Mouse (Mus musculus) lung, embryonic 15.5 days (tissue): ENCODE results near the gene Adcy6. TPM values are rescaled to one million over a fixed set of nuclear protein-coding genes. Genes with fewer than 3 reads are reported as not detected.
"Not testable (repeated sequence)": the region's sequence is repeated elsewhere in the genome, so short reads cannot be mapped to it uniquely, and the experiment has no call there.

Source experiments
- ATAC-seq: fragments of 200-750 bp; cut with Nextera tagmentation; 2 replicates; pipeline ENCODE4 v1.8.0; 2017; ENCODE audit warnings: moderate number of reproducible peaks, borderline replicate concordance; ENCODE audit not compliant: low FRiP score, low TSS enrichment; ENCODE audit errors: extremely low read depth
- H3K27ac ChIP-seq: fragments of 300-500 bp; sonication (generic); 2 replicates; pipeline ENCODE4 v1.5.1; 2015; ENCODE audit warnings: moderate library complexity, mild to moderate bottlenecking, inconsistent platforms
- H3K27me3 ChIP-seq: fragments of 300-500 bp; sonication (generic); 2 replicates; pipeline ENCODE4 v1.6.1; 2015; ENCODE audit warnings: inconsistent platforms
- H3K36me3 ChIP-seq: fragments of 300-500 bp; sonication (generic); 2 replicates; pipeline ENCODE4 v1.6.1; 2015; ENCODE audit warnings: inconsistent platforms
- H3K4me1 ChIP-seq: fragments of 300-500 bp; sonication (generic); 2 replicates; pipeline ENCODE4 v1.6.1; 2015; ENCODE audit warnings: inconsistent platforms
- H3K4me2 ChIP-seq: fragments of 300-500 bp; sonication (generic); 2 replicates; pipeline ENCODE4 v1.6.1; 2015; ENCODE audit warnings: inconsistent platforms, mild to moderate bottlenecking, moderate library complexity
- H3K4me3 ChIP-seq: fragments of 300-500 bp; sonication (generic); 2 replicates; pipeline ENCODE4 v1.5.1; 2015; ENCODE audit warnings: mild to moderate bottlenecking, inconsistent platforms
- H3K9ac ChIP-seq: fragments of 300-500 bp; sonication (generic); 2 replicates; pipeline ENCODE4 v1.6.1; 2015; ENCODE audit warnings: inconsistent platforms
- H3K9me3 ChIP-seq: fragments of 300-500 bp; sonication (generic); 2 replicates; pipeline ENCODE4 v1.6.1; 2016; ENCODE audit warnings: inconsistent platforms
- WGBS: fragments of 180-500 bp; shearing (Covaris S2); methylation state at CpG from one replicate; pipeline ENCODE4 v1.1.7; 2015; 5-methylcytosine and 5-hydroxymethylcytosine counted together
- polyA plus RNA-seq: library from polyadenylated mRNA; unstranded; fragments of >200 nt; fragmentation: Nextera tagmentation; extraction: Ambion mirVana; gene quantifications from 2 replicates; pipeline ENCODE4 v1.2.1, GENCODE M21; 2015

Adcy6 gene
- polyA plus RNA-seq, 1 experiment from 2014 or later, result 23.2 TPM

DNA sequence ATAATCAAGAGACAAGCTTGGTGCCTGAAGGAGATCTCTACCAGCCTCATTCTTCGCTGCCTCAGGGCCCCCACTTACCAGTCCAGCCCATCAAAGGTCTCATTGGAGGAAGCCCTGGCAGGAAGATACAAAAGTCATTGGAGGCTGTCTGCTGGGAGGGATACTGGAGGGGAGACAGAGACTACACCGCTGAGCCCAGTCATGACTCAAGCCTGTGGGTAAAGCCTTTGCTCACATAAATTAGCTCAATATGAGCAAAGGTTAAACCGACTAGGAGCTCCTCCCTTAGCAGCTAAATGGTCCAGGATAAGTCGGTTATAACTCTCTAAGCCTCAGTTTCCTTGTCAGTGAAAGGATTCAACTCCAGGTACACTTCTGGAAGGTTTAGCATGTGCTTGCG, 14.8 kb downstream of the Adcy6 start:
- Histone ChIP-seq H3K36me3 (peaks cover 91% of the 10 kb centered on the region), H3K4me1 (no peaks in the 10 kb centered on the region), H3K27ac (no peak overlapping the region), H3K4me2 (no peak overlapping the region), H3K9me3 (no peaks in the 10 kb centered on the region), H3K9ac (no peak overlapping the region), H3K4me3 (no peak overlapping the region), H3K27me3 (no peaks in the 10 kb centered on the region)
- no peak for ATAC-seq
- WGBS, result 86% methylated on average over 5 of the region's 5 CpGs

DNA sequence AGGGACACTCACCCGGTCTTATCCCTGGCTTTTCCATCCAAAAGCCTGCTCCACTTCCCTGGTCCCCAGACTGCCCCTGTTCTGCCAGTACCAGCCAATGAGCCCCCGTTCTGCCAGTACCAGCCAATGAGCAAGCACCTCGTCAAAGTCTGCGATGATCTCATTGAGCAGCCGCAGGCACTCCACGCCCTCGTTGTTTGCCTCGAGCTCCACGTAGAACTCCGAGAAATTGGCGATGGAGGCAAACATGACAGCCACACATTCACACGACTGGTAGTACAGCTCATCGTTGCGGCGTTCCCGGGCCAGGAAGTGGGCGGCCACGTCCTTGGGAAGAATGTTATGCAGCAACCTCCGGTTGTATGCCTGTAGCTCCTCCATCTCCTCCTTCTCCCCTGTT, 15.7 kb downstream of the Adcy6 start:
- H3K27me3 ChIP-seq, result no peaks in the 10 kb centered on the region
- no peak overlapping the region for H3K9ac ChIP-seq
- peaks cover 90% of the 10 kb centered on the region for H3K36me3 ChIP-seq
- no peaks in the 10 kb centered on the region for H3K4me1 ChIP-seq
- no peaks in the 10 kb centered on the region for H3K9me3 ChIP-seq
- ATAC-seq, result no peak
- 77% methylated on average over 19 of the region's 19 CpGs for WGBS
- no peak overlapping the region for H3K4me3 ChIP-seq
- no peak overlapping the region for H3K4me2 ChIP-seq
- H3K27ac ChIP-seq, result no peak overlapping the region

DNA sequence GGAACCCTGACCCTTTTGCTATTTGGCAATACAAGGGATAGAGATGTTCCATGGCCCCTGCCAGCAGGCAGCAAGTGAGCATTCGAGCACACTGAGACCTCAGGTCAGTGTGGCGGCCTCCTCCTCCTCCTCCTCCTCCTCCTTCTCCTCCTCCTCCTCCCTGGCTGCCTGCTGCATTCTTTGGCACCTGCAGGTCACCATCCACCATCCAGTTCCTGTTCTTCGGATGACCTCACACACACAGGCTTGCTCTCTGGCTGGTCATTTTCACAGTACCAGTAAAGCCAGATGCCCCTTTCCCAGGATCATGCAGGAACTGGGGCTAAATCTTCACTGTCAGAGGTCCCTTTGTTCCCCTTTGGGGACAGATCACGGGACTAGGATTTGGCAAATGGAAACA, 18.5 kb downstream of the Adcy6 start:
- no peak overlapping the region for H3K4me3 ChIP-seq
- no peak overlapping the region for H3K27ac ChIP-seq
- H3K9me3 ChIP-seq, result no peaks in the 10 kb centered on the region
- no peak for ATAC-seq
- H3K9ac ChIP-seq, result no peak overlapping the region
- H3K4me1 ChIP-seq, result no peaks in the 10 kb centered on the region
- WGBS, result 76% methylated on average over 4 of the region's 4 CpGs
- no peak overlapping the region for H3K4me2 ChIP-seq
- H3K27me3 ChIP-seq, result no peaks in the 10 kb centered on the region
- peaks cover 72% of the 10 kb centered on the region for H3K36me3 ChIP-seq

DNA sequence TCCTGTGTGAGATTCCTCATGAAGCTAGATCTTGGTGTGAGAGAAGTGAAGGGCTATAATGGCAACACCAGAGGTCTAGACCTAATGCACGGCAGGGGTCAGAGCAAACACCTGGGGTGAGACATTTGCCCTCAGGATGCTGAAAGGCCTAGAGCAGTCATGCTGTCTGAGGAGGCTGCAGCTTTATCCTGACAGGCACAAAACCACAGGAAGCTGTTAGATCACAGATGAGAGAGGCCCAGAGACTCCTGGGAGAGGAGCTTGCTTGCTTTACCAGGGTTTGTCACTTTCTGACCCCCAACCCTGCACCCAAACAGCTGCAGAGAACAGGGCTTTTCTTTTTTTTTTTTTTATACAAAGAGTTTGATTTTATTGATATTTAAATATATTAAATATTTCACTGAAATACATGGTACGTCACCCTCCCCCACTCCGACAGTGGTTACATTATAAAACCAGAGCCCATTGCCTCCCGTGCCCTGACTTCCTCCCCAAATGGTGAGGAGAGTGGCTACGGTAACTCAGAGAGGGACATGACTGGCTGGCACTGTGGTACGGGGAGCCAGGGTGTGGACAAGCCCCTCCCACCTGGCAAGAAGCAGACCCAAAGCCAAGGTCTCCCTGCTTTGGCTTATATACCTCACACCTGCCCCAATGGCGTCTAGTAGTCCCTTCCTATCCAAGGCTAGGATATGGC, 20.1 kb downstream of the Adcy6 start:
- Histone ChIP-seq H3K36me3 (peaks cover 56% of the 10 kb centered on the region), H3K9me3 (no peaks in the 10 kb centered on the region), H3K4me2 (no peak overlapping the region), H3K4me1 (no peaks in the 10 kb centered on the region), H3K4me3 (no peak overlapping the region), H3K27ac (no peak overlapping the region), H3K9ac (no peak overlapping the region), H3K27me3 (no peaks in the 10 kb centered on the region)
- no peak for ATAC-seq
- WGBS, result 57% methylated on average over 7 of the region's 7 CpGs

DNA sequence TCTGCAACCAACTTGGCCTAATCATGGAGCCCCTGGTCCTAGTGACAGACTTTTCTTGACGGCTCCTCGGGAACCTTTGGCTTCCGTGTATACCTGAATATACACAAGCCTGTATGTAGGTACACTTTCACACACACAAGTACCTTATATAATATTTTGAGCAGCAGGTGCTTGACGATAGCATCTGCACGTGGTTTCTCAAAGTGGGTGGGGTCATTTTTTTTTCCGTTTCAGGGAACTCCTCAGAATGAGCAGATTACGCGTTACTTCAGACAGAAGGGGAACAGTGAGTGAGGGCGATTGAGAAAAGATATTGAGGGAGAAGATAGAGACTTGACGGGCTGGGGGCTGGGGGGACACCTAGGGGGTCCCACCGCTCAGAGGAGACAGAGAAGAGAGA, 22.1 kb downstream of the Adcy6 start:
- WGBS, result 86% methylated on average over 11 of the region's 11 CpGs
- ATAC-seq, result no peak
- no peaks in the 10 kb centered on the region for H3K9me3 ChIP-seq
- peaks cover 37% of the 10 kb centered on the region for H3K36me3 ChIP-seq
- no peak overlapping the region for H3K9ac ChIP-seq
- H3K27me3 ChIP-seq, result no peaks in the 10 kb centered on the region
- no peaks in the 10 kb centered on the region for H3K4me1 ChIP-seq
- H3K4me2 ChIP-seq, result no peak overlapping the region
- no peak overlapping the region for H3K27ac ChIP-seq
- no peak overlapping the region for H3K4me3 ChIP-seq

DNA sequence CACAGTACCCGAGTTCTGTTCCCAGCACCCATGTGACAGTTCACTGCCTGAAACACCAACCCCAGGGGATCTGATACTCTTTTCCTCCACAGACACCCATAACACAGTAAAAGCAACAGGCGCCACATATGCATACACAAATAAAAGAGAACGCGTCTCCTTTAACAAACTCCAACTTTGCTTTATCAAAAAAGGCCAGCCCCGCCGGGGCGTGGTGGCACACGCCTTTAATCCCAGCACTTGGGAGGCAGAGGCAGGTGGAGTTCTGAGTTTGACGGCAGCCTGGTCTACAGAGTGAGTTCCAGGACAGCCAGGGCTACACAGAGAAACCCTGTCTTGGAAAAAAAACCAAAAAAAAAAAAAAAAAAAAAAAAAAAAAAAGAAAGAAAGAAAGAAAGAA, 23.7 kb downstream of the Adcy6 start:
- H3K9me3 ChIP-seq, H3K4me2 ChIP-seq, H3K9ac ChIP-seq, H3K27ac ChIP-seq, H3K27me3 ChIP-seq, H3K4me3 ChIP-seq, H3K4me1 ChIP-seq, ATAC-seq: not testable (repeated sequence)
- 65% methylated on average over 9 of the region's 9 CpGs for WGBS
- peaks cover 22% of the 10 kb centered on the region for H3K36me3 ChIP-seq

DNA sequence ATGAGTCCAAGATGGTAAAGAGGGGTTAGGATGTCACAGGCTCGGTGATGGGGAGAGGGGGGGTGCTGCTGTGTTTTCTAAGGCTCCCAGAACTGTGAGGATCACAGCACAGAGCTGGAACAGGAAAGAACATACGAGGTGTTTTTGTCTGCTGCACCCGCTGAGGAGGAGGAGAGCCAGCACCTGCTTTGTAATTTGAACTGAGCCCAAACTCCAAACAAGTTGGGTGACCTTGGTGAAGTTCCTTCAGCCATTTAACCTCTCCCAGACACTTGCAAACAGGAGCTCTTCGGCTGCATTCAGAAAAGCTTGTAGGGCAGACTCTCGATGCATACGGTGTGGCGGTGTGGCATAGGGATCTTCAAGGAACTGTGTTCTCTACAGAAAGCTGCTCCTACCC, 24.5 kb downstream of the Adcy6 start:
- WGBS, result 34% methylated on average over 7 of the region's 7 CpGs
- Histone ChIP-seq H3K4me1 (no peaks in the 10 kb centered on the region), H3K4me2 (no peak overlapping the region), H3K9ac (no peak overlapping the region), H3K36me3 (peaks cover 15% of the 10 kb centered on the region), H3K27ac (no peak overlapping the region), H3K9me3 (no peaks in the 10 kb centered on the region), H3K27me3 (no peaks in the 10 kb centered on the region), H3K4me3 (no peak overlapping the region)
- ATAC-seq, result no peak

DNA sequence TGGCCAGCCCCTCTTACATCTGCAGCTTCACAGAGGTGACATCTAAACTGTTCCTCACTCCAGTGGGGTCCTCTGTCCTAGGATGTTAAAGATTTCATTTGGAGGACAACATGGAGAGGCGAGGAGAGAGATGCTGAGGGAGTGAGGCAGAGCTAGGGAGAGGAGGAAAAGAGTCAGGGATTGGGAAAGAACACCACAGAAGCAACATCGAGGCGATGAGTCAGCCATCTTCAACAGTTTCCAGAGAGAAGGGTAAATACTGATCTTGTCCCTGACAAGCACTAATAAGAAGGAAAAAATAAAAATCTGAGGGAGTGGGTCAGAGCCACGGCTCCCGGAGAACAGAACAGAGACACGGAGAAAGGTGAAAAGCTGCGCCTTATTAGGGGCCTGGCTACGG, 26.9 kb downstream of the Adcy6 start:
- no peaks in the 10 kb centered on the region for H3K4me1 ChIP-seq
- H3K9me3 ChIP-seq, result no peaks in the 10 kb centered on the region
- no peak overlapping the region for H3K27ac ChIP-seq
- H3K4me3 ChIP-seq, result no peak overlapping the region
- H3K4me2 ChIP-seq, result no peak overlapping the region
- H3K9ac ChIP-seq, result no peak overlapping the region
- H3K36me3 ChIP-seq, result no peaks in the 10 kb centered on the region
- 64% methylated on average over 8 of the region's 8 CpGs for WGBS
- ATAC-seq, result no peak
- H3K27me3 ChIP-seq, result no peaks in the 10 kb centered on the region

DNA sequence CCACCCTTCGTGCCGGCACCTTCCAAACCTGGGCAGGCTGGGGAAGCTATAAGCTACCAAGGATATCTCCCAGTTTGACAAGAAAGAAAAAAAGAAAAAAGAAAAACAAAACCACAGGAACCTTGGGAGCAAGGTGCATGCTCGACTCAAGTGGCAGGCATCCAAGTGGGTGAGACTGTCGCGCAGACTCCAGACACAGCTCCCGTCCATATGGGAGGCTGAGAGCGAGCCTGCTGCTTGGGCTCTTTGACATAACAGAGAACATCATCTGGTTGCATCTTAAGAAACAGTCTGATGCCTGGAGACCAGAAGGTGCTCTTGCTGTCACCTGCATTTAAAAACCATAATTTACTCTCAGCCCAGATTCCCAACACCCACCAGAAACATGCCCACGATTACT, 27.5 kb downstream of the Adcy6 start:
- H3K4me1 ChIP-seq, result no peaks in the 10 kb centered on the region
- H3K9ac ChIP-seq, result no peak overlapping the region
- H3K4me3 ChIP-seq, result no peak overlapping the region
- WGBS, result 66% methylated on average over 8 of the region's 8 CpGs
- no peaks in the 10 kb centered on the region for H3K36me3 ChIP-seq
- H3K27ac ChIP-seq, result no peak overlapping the region
- H3K27me3 ChIP-seq, result no peaks in the 10 kb centered on the region
- H3K4me2 ChIP-seq, result no peak overlapping the region
- ATAC-seq, result no peak
- H3K9me3 ChIP-seq, result no peaks in the 10 kb centered on the region

DNA sequence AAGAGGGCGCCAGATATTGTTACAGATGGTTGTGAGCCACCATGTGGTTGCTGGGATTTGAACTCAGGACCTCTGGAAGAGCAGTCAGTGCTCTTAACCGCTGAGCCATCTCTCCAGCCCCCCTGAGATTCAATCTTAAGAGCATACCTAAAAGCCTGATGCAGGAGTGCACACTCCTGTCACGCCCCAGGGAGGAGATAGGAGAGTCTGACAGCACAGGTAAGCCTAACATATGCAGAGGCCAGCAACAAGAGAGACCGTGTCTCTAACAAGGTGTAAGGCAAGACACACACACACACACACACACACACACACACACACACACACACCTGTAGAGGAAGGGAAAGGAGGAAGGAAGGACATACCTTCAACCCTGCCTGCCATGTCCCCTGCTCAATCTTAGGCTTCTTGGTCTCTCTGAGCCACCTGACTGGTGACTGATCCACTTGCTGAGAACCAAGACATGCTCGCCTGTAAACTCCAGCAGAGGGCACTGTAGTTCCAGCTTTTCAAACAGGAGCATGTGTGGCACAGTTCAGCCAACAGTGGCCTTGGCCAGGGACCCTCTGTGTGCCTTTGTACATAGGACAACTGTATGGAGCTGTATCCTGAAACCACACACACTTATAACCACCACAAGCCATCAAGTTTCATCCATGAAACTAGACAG, 29.9 kb downstream of the Adcy6 start:
- Histone ChIP-seq H3K9me3 (no peaks in the 10 kb centered on the region), H3K4me3 (no peak overlapping the region), H3K27ac (no peak overlapping the region), H3K4me2 (no peak overlapping the region), H3K4me1 (no peaks in the 10 kb centered on the region), H3K36me3 (no peaks in the 10 kb centered on the region), H3K9ac (no peak overlapping the region), H3K27me3 (no peaks in the 10 kb centered on the region)
- WGBS, result 39% methylated on average over 5 of the region's 5 CpGs
- ATAC-seq, result peak; percentile 72

DNA sequence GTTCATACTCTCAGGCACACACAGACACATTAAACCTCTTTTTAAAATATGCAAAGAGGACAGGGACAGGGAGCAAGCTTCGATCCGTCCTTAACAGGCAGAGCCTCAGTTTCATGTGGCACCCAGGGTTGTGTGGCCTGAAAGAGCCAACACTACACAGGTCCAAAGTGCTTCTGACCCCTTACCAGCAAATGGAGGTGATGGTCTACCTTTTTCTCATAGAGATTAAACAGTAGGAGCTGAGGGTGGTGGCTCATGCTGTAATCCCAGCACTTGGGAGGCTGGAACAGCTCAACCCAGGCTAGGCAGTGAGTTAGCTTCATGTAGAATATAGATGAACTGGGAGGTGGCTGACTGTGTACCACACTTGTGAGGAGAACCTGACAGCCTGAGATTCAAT, 30.6 kb downstream of the Adcy6 start:
- ATAC-seq, result no peak
- Histone ChIP-seq H3K9ac (no peak overlapping the region), H3K4me1 (no peaks in the 10 kb centered on the region), H3K27me3 (no peaks in the 10 kb centered on the region), H3K9me3 (no peaks in the 10 kb centered on the region), H3K36me3 (no peaks in the 10 kb centered on the region), H3K4me2 (no peak overlapping the region), H3K4me3 (no peak overlapping the region), H3K27ac (no peak overlapping the region)
- 86% methylated on average over 2 of the region's 2 CpGs for WGBS

DNA sequence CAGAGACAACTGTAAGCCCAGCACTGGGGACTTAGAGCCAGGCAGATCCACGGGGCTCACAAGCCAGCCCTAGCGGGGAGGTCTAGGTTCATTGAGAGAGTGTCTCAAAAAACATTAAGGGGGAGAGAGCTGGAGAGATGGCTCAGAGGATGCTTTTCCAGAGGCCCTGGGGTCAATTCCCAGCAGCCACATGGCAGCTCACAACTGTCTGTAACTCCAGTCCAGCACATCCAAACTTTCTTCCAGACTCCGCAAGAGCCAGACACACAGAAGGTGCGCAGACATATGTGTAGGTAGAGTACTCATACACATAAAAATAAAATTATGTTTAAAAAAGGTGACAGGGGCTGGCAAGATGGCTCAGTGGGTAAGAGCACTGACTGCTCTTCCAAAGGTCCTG, 36.6 kb downstream of the Adcy6 start:
- no peak overlapping the region for H3K4me2 ChIP-seq
- H3K4me3 ChIP-seq, result no peak overlapping the region
- no peak overlapping the region for H3K27ac ChIP-seq
- no peak for ATAC-seq
- peaks cover 8% of the 10 kb centered on the region for H3K4me1 ChIP-seq
- H3K9me3 ChIP-seq, result no peaks in the 10 kb centered on the region
- 76% methylated on average over 4 of the region's 4 CpGs for WGBS
- no peaks in the 10 kb centered on the region for H3K27me3 ChIP-seq
- no peak overlapping the region for H3K9ac ChIP-seq
- H3K36me3 ChIP-seq, result no peaks in the 10 kb centered on the region
